Mouse (Mus musculus) ES-Bruce4 (cell line): ENCODE data around the gene Nudc. TPM values are rescaled to one million over a fixed set of nuclear protein-coding genes. Genes with fewer than 3 reads are reported as not detected.

ENCODE experiments used
- H3K27ac ChIP-seq: 2 replicates; pipeline ENCODE4 v1.5.1; 2012; ENCODE audit warnings: low read length, inconsistent platforms; ENCODE audit not compliant: insufficient read depth
- H3K27me3 ChIP-seq: 2 replicates; pipeline ENCODE4 v1.6.1; 2012; ENCODE audit warnings: mild to moderate bottlenecking, low read length, inconsistent platforms; ENCODE audit not compliant: control insufficient read depth, poor library complexity, insufficient read depth, severe bottlenecking
- H3K36me3 ChIP-seq: 2 replicates; pipeline ENCODE4 v1.6.1; 2012; ENCODE audit warnings: inconsistent platforms, mild to moderate bottlenecking, low read length, moderate library complexity; ENCODE audit not compliant: control insufficient read depth, poor library complexity, insufficient read depth, severe bottlenecking
- H3K4me1 ChIP-seq: one replicate; pipeline ENCODE4 v1.8.1; 2011; ENCODE audit warnings: low read length; ENCODE audit not compliant: control insufficient read depth, insufficient read depth
- H3K4me3 ChIP-seq: 2 replicates; pipeline ENCODE4 v1.5.1; 2011; ENCODE audit warnings: low read depth, mild to moderate bottlenecking, low read length
- H3K9ac ChIP-seq: 2 replicates; pipeline ENCODE4 v1.6.1; 2012; ENCODE audit warnings: low read depth, mild to moderate bottlenecking, inconsistent platforms; ENCODE audit not compliant: poor library complexity, severe bottlenecking
- H3K9me3 ChIP-seq: replicated peaks from 2 replicates; pipeline ENCODE4 v1.6.1; 2012; ENCODE audit warnings: mild to moderate bottlenecking, low read length, inconsistent platforms; ENCODE audit not compliant: control insufficient read depth, poor library complexity, insufficient read depth, severe bottlenecking
- CTCF ChIP-seq: IDR thresholded peaks from one replicate; pipeline ENCODE4 v1.8.1; 2011; ENCODE audit warnings: low read depth, low read length
- EP300 ChIP-seq: IDR thresholded peaks from 2 replicates; pipeline ENCODE4 v1.6.1; 2011; ENCODE audit warnings: low read depth, low read length; ENCODE audit not compliant: insufficient read depth
- POLR2A ChIP-seq: IDR thresholded peaks from one replicate; pipeline ENCODE4 v1.8.1; 2011; ENCODE audit warnings: low read length; ENCODE audit not compliant: insufficient read depth
- polyA plus RNA-seq: library from polyadenylated mRNA; stranded (reverse); fragments of >200 nt; gene quantifications from 2 replicates; pipeline ENCODE4 v1.2.4, GENCODE M21; 2011; ENCODE audit warnings: low read depth; ENCODE audit not compliant: missing spikeins, insufficient read depth, insufficient read length

The Nudc gene
- polyA plus RNA-seq, result 274 and 303 TPM in 2 replicates

- H3K27me3 ChIP-seq, result no peaks in the 10 kb centered on the region
- H3K27ac ChIP-seq, result no peak within 1 kb of the TSS
- peaks cover 4% of the 10 kb centered on the region for H3K4me1 ChIP-seq
- H3K36me3 ChIP-seq, result peaks cover 30% of the 10 kb centered on the region
- H3K9me3 ChIP-seq, result no peaks in the 10 kb centered on the region
- H3K4me3 ChIP-seq, result peak within 1 kb of the TSS; percentile 98
- peak within 1 kb of the TSS; percentile 83 for H3K9ac ChIP-seq
- TF ChIP-seq CTCF, result no peak
- TF ChIP-seq EP300, result no peak
- TF ChIP-seq POLR2A, result no peak
Observed at GRCm38 (mm10) chr4:133545272-133546231, at the start of gene Nudc. Nudc (minus strand) TSS chr4:133545996.

- Histone ChIP-seq H3K27ac (peak overlapping the region; percentile 53), H3K9ac (peak overlapping the region; percentile 61)
Observed at GRCm38 (mm10) chr4:133595538-133595937, 49.7 kb upstream of the Nudc start.

GRCm38 (mm10) chr4:133592570-133592969, 46.8 kb upstream of the Nudc start:
- Histone ChIP-seq H3K9ac (no peak overlapping the region), H3K27me3 (no peaks in the 10 kb centered on the region), H3K27ac (peak overlapping the region; percentile 55; the same call in 1 of the 2 replicates), H3K36me3 (peaks cover 17% of the 10 kb centered on the region), H3K4me3 (no peak overlapping the region), H3K4me1 (no peaks in the 10 kb centered on the region), H3K9me3 (no peaks in the 10 kb centered on the region)
- TF ChIP-seq POLR2A (no peak), EP300 (0 out of 2 replicates have a peak, but pooled peaks have one; percentile 9), CTCF (peak; percentile 91)

More at GRCm38 (mm10) chr4:133595538-133595937, 49.7 kb upstream of the Nudc start:
- Histone ChIP-seq H3K36me3 (peaks cover 4% of the 10 kb centered on the region; the same call in 1 of the 2 replicates), H3K4me1 (no peaks in the 10 kb centered on the region), H3K4me3 (0 out of 2 replicates have a peak overlapping the region, but pooled peaks have one; percentile 10), H3K27me3 (no peaks in the 10 kb centered on the region), H3K9me3 (no peaks in the 10 kb centered on the region)
- no peak; the same call in 1 of the 2 replicates for TF ChIP-seq EP300
- no peak for TF ChIP-seq POLR2A
- TF ChIP-seq CTCF, result no peak

DNA sequence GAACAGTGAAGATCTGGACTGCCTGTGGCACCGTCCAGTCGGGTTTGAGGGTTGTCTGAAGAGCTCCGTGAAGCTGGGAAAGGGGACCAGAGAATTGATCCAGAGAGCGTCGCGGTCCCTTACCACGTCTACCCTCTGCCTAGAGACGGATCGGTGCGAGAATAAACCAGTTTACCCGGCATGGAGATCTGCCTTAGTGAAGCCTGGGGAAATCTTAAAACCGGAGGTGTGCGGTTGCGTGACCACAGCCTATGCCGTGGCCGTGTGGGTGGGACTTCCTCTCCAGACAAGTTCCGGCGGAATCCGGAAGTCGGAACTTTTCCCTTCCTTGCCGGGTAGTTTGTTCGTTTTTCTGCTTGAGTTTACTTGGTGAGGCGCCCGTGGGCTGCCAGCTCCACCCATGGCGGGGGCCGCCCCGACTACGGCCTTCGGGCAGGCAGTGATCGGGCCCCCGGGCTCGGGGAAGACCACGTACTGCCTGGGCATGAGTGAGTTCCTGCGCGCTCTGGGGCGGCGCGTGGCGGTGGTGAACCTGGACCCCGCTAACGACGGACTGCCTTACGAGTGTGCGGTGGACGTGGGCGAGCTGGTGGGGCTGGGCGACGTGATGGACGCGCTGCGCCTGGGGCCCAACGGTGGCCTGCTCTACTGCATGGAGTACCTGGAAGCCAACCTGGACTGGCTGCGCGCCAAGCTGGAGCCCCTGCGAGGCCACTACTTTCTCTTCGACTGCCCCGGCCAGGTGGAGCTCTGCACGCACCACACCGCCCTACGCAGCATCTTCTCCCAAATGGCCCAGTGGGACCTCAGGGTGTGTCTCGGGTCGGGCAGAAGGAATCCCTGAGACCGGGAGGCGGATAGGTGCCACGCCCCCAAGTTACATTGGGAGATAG, 38.5 kb upstream of the Nudc start, which contains the start of gene Gpn2:
Gene Gpn2 (plus strand): TSS at position 304 of the 893 bp plus-strand sequence.
- Histone ChIP-seq H3K4me1 (no peaks in the 10 kb centered on the region), H3K9ac (peak within 1 kb of the TSS; percentile 83), H3K27me3 (no peaks in the 10 kb centered on the region), H3K9me3 (no peaks in the 10 kb centered on the region), H3K4me3 (peak within 1 kb of the TSS; percentile 95), H3K36me3 (peaks cover 25% of the 10 kb centered on the region), H3K27ac (peak within 1 kb of the TSS; percentile 70)
- TF ChIP-seq EP300, result no peak
- no peak for TF ChIP-seq CTCF
- peak; percentile 83 for TF ChIP-seq POLR2A

DNA sequence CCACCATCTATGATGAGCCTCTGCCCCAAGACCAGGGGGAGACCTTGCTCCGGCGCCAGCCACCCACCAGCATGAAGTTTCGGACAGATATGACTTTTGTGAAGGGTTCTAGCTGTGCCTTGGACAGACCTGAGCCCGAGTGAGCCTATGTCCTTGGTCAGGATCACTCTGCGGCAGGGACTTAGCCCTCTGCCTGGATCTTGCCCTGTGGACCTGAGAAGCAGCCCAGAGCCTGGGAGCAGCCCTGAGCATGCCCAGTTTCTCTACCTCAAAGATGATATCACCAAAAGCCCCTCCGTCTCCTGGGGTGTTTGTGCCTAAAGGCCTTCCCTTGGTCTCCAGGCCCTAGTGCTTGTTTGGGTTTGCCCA, 37.9 kb upstream of the Nudc start:
- peaks cover 20% of the 10 kb centered on the region for H3K36me3 ChIP-seq
- no peaks in the 10 kb centered on the region for H3K27me3 ChIP-seq
- H3K27ac ChIP-seq, result peak overlapping the region; percentile 70
- no peaks in the 10 kb centered on the region for H3K9me3 ChIP-seq
- no peaks in the 10 kb centered on the region for H3K4me1 ChIP-seq
- peak overlapping the region; percentile 95 for H3K4me3 ChIP-seq
- peak overlapping the region; percentile 83 for H3K9ac ChIP-seq
- TF ChIP-seq POLR2A (no peak), CTCF (no peak), EP300 (no peak)
